Mouse (Mus musculus) kidney, adult 2 months (tissue): ENCODE data around the gene Nacc1.

Source experiments
- CTCF ChIP-seq: fragments of 200-500 bp; conservative IDR thresholded peaks from 2 replicates; pipeline ENCODE4 v1.5.1; 2011; ENCODE audit warnings: low read depth, mild to moderate bottlenecking, control low read depth, low read length, moderate library complexity, mixed read lengths; ENCODE audit not compliant: insufficient read depth, insufficient read length
- POLR2A ChIP-seq: fragments of 200-500 bp; IDR thresholded peaks from one replicate; pipeline ENCODE4 v1.6.1; 2011; ENCODE audit warnings: low read depth, low read length, control low read depth

DNA sequence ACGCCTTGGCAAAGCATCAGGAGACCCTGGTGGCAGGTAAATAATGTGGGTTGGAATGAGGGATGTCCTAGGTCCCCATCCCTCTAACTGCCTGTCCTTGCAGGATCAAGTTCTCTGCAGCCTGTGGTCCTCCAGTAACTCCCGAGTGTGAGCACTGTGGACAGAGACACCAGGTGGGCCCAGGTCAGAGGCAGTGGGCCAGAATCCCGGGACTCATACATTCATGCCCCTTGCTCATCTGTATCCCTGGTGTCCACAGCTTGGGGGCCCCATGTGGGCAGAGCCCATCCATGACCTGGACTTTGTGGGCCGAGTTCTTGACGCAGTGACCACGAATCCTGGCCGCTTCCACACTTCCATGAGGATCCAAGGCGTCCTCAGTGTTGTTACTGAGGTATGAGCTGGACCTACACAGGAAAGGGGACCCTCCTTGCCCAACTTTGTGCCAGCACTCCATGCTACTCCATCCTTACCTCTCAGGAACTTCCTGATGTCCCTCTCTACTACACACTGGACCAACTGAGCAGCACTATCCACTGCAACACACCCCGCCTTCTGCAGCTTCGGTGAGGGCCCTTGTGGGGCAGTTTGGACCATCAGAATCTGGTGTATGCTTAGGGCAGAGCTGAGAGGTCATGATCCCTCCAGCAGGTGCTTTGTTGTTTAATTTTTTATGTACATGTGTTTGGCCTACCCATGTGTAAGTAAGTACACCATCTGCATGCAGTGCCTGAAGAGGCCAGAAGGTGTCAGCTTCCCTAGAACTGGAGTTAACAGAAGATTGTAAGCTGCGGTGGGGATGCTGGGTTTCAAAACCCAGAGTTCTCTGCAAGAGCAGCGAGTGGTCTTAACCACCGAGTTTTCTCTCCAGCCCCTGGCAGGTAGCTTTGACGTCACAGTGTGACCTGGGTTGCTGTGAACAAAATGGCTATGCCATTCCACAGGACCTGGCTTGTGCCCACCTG is 9.8 kb upstream of the Nacc1 start:
- no peak for TF ChIP-seq POLR2A
- TF ChIP-seq CTCF, result peak; percentile 46
